ENCODE assay signal across 8 mouse cellular contexts in genomic region chr8:4166881-4167525, GRCm38 (mm10). TPM values are rescaled to one million over a fixed set of nuclear protein-coding genes. Genes with fewer than 3 reads are reported as not detected.
DNase-seq lines count a peak whose midpoint lies in the region; ATAC-seq lines count a peak whose summit lies in the region.

No protein-coding gene starts in this region.

- 11% methylated on average over 10 of the region's 10 CpGs for WGBS in forebrain, embryonic 15.5 days
- 13% methylated on average over 10 of the region's 10 CpGs for WGBS in liver, embryonic 11.5 days

- no peaks in the 10 kb centered on the region for H3K36me3 ChIP-seq in forebrain, embryonic 15.5 days
- no peaks in the 10 kb centered on the region for H3K36me3 ChIP-seq in liver, embryonic 11.5 days (ENCODE audit: control insufficient read depth, insufficient read depth, low read length)

- peak overlapping the region; percentile 97 for H3K4me3 ChIP-seq in forebrain, embryonic 15.5 days
- H3K4me3 ChIP-seq in liver, embryonic 11.5 days (ENCODE audit: low read depth, low read length), result peak overlapping the region; percentile 81

- H3K4me1 ChIP-seq in forebrain, embryonic 15.5 days, result peaks cover 38% of the 10 kb centered on the region
- H3K4me1 ChIP-seq in liver, embryonic 11.5 days (replicated peaks; ENCODE audit: control insufficient read depth, insufficient read depth, low read length), result peaks cover 6% of the 10 kb centered on the region

- H3K27ac ChIP-seq in forebrain, embryonic 15.5 days (replicated peaks), result peak overlapping the region; percentile 74
- no peak overlapping the region for H3K27ac ChIP-seq in liver, embryonic 11.5 days (ENCODE audit: low read depth, low read length)

- H3K27me3 ChIP-seq in forebrain, embryonic 15.5 days, result no peaks in the 10 kb centered on the region
- no peaks in the 10 kb centered on the region for H3K27me3 ChIP-seq in liver, embryonic 11.5 days (replicated peaks; ENCODE audit: control insufficient read depth, insufficient read depth, low read length)

- peak overlapping the region; percentile 91 for H3K9ac ChIP-seq in forebrain, embryonic 15.5 days (replicated peaks)
- peak overlapping the region; percentile 76 for H3K9ac ChIP-seq in liver, embryonic 11.5 days (ENCODE audit: low read depth, low read length)

- H3K4me2 ChIP-seq in forebrain, embryonic 15.5 days (replicated peaks), result peak overlapping the region; percentile 47
- H3K4me2 ChIP-seq in liver, embryonic 11.5 days, result peak overlapping the region; percentile 90

- no peaks in the 10 kb centered on the region for H3K9me3 ChIP-seq in forebrain, embryonic 15.5 days
- H3K9me3 ChIP-seq in liver, embryonic 11.5 days (ENCODE audit: control insufficient read depth, low read length), result no peaks in the 10 kb centered on the region

- peak; percentile 73 for DNase-seq in cerebellum, adult 9-10 months
- DNase-seq in cerebellum, postnatal 36 days, result no peak
- peak; percentile 16 for DNase-seq in CD4-positive helper T cell, adult 2 months (ENCODE audit: low read depth, low spot score)
- no peak for DNase-seq in liver, embryonic 11.5 days (ENCODE audit: low spot score)
- DNase-seq in adrenal gland, adult 2 months, result no peak
- DNase-seq in cerebellum, adult 11 months, result no peak
- no peak for DNase-seq in embryo, embryonic 9.5 days (ENCODE audit: extremely low spot score)

- ATAC-seq in forebrain, embryonic 15.5 days (replicated peaks), result peak; percentile 4
- ATAC-seq in liver, embryonic 11.5 days (replicated peaks; ENCODE audit: low FRiP score), result no peak

RNA-seq across cellular contexts. Expression of gene Evi5l, which starts 0.6 kb away (rescaled TPM):
- 98.4 and 98.9 TPM in 2 replicates for polyA plus RNA-seq in forebrain, embryonic 15.5 days (2015; fragmentation: Nextera tagmentation; extraction: Ambion mirVana)
- 10.8 and 12.5 TPM in 2 replicates for polyA plus RNA-seq in liver, embryonic 11.5 days (2014; fragmentation: Nextera tagmentation; extraction: Ambion mirVana)
- total RNA-seq in adrenal gland, adult 2 months (2021), result 10 to 100 TPM; 33.8 to 38.2 TPM
- 25.2 and 33.8 TPM in 2 replicates for polyA plus RNA-seq in adrenal gland, adult 2 months (2012; rRNA removed)

RNA-seq across cellular contexts. Expression of gene Cd209g, which starts 33.1 kb away (rescaled TPM):
- polyA plus RNA-seq in forebrain, embryonic 15.5 days (2015; fragmentation: Nextera tagmentation; extraction: Ambion mirVana), result not detected in 2 replicates
- polyA plus RNA-seq in liver, embryonic 11.5 days (2014; fragmentation: Nextera tagmentation; extraction: Ambion mirVana), result not detected in 2 replicates
- total RNA-seq in adrenal gland, adult 2 months (2021), result 1 to 10 TPM in 1 of 2 experiments, under 1 TPM in 1; 0.72 to 1.8 TPM
- 2.3 and 4.6 TPM in 2 replicates for polyA plus RNA-seq in adrenal gland, adult 2 months (2012; rRNA removed)

RNA-seq across cellular contexts. Expression of gene Prr36, which starts 50.3 kb away (rescaled TPM):
- 40.5 and 52.5 TPM in 2 replicates for polyA plus RNA-seq in forebrain, embryonic 15.5 days (2015; fragmentation: Nextera tagmentation; extraction: Ambion mirVana)
- 1.0 and 1.4 TPM in 2 replicates for polyA plus RNA-seq in liver, embryonic 11.5 days (2014; fragmentation: Nextera tagmentation; extraction: Ambion mirVana)
- 1 to 10 TPM; 4.9 to 5.1 TPM for total RNA-seq in adrenal gland, adult 2 months (2021)
- polyA plus RNA-seq in adrenal gland, adult 2 months (2012; rRNA removed), result 2.6 and 4.0 TPM in 2 replicates

RNA-seq across cellular contexts. Expression of gene Lrrc8e, which starts 59.6 kb away (rescaled TPM):
- not detected in 2 replicates for polyA plus RNA-seq in forebrain, embryonic 15.5 days (2015; fragmentation: Nextera tagmentation; extraction: Ambion mirVana)
- polyA plus RNA-seq in liver, embryonic 11.5 days (2014; fragmentation: Nextera tagmentation; extraction: Ambion mirVana), result 0.21 TPM in 2 replicates
- total RNA-seq in adrenal gland, adult 2 months (2021), result 10 to 100 TPM; 19.3 to 24.2 TPM
- 8.4 and 14.3 TPM in 2 replicates for polyA plus RNA-seq in adrenal gland, adult 2 months (2012; rRNA removed)

Comparison
In these comparisons a context has a peak if more than half of its experiments do, and no peak if none do; other contexts are left out.
1. DNase-seq: peak in cerebellum, adult 9-10 months (single experiment) and CD4-positive helper T cell, adult 2 months (single experiment); none in cerebellum, postnatal 36 days (0 of 2), liver, embryonic 11.5 days (single experiment), adrenal gland, adult 2 months (single experiment), cerebellum, adult 11 months (single experiment) and embryo, embryonic 9.5 days (single experiment).